Mouse (Mus musculus) central nervous system, embryonic 14 days (tissue): ENCODE results near the gene Arhgap8. TPM values are rescaled to one million over a fixed set of nuclear protein-coding genes. Genes with fewer than 3 reads are reported as not detected.

ENCODE experiments used
- polyA plus RNA-seq: library from polyadenylated mRNA; depleted of rRNA; stranded (reverse); fragments of >200 nt; gene quantifications from 2 replicates; pipeline ENCODE4 v1.2.3, GENCODE M21; 2012; rRNA removed

Gene Arhgap8
- polyA plus RNA-seq = 0.63 and 1.5 TPM in 2 replicates

DNA sequence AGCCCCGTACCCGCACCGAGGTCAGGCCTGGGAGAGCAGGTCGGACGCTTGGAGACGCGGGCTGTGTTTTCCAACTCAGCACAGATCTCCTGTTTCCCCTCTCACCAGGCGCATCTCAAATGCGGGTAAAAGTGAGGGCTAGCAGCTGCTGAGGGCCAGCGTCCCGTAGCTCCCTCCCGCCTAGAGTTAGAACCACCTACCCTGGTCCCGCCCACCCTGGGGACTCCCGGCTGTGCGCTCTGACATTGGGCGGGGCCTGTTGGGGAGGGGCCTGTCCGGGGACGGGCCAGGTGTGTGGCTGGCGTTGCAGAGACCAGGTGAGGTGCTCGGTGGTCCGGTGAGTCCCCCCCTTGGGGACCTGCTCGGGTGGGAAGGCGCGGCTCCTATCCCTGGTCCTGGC is at the start of gene Arhgap8:
TSS of gene Arhgap8 (plus strand) at position 262 of the 400 bp plus-strand sequence.

Other genes starting within 250 kb of the Arhgap8 start
- 42.9 and 44.6 TPM in 2 replicates for gene Rtl6, start 162.2 kb upstream of the Arhgap8 start, polyA plus RNA-seq
- 13.1 and 19.7 TPM in 2 replicates for gene Prr5, start 50.4 kb upstream of the Arhgap8 start, polyA plus RNA-seq
- 92.0 and 137 TPM in 2 replicates for gene Phf21b, start 136.0 kb downstream of the Arhgap8 start, polyA plus RNA-seq
- 1.2 and 1.4 TPM in 2 replicates for gene Gm29666, start 200.0 kb downstream of the Arhgap8 start, polyA plus RNA-seq
- 20.5 and 21.8 TPM in 2 replicates for gene Nup50, start 203.4 kb downstream of the Arhgap8 start, polyA plus RNA-seq